Mouse (Mus musculus) B cell, adult 2 months (primary cell): ENCODE data around the gene Spag16.

Experiments used
- DNase-seq, 2 experiments: peaks; one replicate each; pipeline ENCODE4 v3.0.0; 2022

The Spag16 gene

DNA sequence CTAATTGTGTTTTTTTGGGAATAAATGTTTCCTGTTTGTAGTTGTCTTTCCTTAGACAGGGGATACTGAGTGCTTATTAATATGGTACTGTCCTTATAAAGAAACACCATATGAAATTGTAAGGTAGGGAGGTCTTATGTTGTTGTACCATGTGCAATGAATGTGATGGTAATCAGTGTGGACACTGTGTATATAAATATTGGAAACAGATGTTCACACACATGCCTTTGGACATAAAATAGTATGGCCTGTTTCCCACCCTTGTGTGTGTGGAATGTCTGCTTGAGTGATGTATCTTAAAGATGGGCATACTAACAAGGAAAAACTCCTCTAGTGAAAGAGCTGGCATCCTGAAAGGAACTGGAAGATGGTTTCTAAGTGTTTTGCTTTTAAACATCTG, 692.1 kb downstream of the Spag16 start:
- no peak for DNase-seq

DNA sequence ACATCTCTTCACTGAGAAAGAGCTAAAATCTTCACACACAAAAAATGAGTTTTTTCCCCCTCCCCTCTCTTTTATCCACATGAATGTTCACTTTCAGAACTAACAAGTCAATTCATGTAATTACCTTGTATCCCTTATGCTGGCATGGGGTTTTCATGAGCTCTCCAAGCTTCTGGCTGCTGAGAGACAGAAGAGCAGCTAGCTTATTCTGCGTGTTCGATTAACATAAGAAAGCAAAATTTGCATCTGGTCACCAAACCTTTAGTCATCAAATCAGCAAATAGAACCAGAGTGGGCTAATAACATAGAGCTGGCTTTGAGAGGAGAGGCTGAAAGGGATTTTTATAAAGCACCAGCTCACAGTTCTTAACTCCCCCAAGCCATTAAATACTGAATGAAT, 700.4 kb downstream of the Spag16 start:
- DNase-seq = no peak

DNA sequence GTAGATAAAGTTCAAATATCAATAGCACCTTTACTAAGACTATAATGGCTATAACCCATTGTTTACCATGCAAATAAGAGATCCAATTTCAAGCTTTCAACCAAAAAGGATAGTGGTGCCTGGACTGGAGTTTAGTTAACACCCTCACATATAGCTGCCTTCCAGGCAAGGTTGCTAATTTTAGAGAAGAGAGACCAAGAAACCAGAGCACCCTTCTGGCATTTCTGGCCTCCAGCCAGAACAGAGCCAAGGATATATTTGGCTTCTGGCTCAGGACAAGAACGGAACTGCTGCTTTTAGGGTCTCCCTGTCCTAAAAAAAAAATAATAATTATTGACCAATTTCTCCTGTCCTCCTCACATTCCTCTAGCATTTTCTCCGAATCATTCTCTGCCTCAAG, 703.0 kb downstream of the Spag16 start:
- no peak for DNase-seq

DNA sequence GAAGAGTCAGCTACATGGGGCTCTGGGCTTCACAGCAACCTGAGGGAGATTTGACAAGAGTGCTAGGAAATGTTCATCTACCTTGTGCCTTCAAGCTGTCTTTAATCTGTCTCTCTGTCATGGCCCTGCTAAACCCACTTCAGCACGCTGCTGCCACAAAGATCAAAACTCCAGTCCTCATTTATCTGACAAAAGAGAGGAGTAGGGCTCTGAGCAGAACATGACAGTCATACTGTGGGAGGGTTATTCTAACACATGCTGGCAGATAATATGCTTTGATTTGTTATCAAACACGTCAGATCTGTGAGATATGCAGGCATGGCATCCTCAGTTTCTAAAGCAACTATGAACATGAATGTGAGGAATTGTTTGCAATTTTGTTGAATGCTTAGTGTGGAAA, 725.1 kb downstream of the Spag16 start:
- DNase-seq = no peak

DNA sequence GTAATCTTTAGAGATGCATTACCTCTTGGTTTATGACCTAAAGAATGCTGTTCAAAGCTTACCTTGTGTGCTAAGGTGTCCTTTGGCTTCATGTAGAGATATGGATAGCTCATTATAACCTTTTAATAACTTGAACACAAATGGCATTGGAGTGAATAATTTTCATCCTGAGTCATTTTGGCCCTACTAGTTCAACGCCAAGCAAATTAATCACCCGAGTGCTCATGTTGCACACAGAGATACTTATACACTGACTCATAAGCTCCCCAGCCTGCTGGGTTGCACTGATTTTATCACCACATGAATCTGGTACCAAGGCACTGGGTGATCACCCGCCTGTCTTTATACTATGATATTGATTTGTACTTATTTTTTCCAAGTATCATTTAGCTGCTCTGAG, 795.0 kb downstream of the Spag16 start:
- DNase-seq = no peak

DNA sequence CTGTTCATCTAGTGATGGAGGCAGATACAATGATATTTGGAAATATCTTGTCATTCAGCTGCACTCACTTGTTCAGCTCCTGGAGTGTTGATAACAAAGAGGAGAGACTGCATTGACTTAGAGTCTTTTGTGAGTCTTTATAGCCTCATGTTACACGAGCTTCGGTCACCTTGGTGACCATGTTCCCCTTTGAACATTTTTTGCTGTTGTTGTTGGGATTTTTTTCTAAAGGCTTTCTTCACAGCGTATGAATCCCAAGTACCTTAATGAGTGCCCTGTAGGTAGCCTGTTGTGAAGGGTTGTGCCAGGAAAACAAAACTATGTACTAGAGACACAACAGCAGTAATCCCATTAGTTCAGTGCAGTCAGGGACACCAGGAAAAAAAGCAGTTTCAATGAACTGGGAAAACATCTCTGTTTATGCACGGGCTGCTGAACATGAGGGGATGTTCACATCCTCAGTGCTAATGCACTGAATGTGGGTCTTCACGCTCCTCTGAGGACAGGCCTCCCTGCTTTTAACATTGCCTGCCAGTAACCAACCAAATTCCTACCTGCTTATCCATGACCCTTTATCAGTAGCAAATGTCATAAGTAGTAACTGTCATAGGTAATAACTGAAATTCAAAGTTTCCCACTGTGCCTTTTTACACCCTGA, 798.2 kb downstream of the Spag16 start:
- DNase-seq = no peak

DNA sequence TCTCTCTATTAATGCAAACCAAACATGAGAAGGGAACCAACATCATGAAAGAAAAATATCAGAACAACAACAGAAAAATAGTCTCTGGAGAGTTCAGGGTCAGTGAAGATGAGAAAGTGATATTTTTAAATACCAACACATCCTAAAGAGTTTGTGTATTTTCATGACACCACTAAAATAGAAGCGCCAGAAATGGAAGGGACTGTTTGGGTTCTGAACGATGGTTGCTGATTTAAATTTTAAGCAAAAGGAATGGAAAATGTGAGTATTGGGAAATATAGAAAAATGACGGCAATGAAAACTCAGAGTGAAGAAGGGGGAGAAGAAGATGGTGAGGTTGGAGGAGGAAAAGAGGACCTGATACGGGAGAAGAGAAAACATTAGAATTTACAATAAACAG, 825.9 kb downstream of the Spag16 start:
- no peak for DNase-seq

DNA sequence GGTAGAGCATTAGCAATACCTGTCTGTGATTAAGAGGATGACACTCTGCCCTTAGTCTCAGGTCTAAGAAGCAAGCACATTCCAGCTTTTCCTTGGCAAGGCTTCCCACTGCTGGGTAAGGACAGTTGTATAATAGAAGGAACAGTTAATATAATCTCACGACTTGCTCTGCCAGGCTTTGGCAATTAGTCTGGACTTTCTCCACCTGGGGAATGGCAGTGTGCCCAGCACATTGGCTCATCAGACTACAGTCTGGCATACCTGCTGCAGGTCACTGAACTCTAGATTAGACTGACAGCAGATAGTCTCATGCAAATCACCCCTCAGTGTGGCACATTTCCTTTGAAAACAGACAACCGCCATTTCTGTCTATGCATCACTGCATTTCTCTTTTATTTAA, 865.8 kb downstream of the Spag16 start:
- DNase-seq = no peak

DNA sequence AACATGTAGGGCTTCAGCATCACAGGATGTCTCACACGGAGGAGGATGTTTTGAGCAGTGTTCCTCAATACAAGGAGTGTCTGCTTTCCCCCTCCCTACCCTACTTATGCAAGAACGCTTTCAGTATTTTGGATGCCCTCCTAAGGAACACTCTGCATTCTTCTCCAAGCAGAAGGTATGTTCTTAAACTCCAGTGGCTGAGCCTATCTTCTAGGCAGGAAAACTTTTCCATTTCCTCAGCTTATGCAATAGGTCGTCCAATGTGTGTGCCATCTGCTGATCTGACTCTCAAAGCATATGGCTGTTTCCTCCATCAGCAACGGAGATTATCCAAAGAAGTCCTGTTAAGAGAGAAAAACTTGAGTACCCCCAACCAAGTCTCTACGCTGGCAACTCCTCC, 873.5 kb downstream of the Spag16 start:
- DNase-seq = no peak

DNA sequence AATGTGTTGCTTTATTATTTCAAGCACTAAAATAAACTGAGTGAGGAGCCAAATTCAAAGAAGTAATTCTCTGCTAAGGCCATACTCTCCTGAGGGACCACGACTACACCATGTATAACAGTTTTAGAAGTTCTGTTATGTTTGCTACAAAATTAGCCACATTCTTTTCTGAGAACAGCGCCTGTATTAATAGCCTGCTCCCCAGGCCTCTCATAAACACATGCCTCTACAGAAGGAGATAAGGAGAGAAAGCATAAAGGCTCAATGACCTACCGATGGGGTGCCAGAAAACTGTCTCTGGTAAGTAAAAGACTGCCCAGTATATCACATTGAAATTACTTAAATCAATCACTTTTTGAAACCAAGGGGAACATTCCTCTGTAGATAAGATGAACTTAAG, 877.2 kb downstream of the Spag16 start:
- no peak for DNase-seq

DNA sequence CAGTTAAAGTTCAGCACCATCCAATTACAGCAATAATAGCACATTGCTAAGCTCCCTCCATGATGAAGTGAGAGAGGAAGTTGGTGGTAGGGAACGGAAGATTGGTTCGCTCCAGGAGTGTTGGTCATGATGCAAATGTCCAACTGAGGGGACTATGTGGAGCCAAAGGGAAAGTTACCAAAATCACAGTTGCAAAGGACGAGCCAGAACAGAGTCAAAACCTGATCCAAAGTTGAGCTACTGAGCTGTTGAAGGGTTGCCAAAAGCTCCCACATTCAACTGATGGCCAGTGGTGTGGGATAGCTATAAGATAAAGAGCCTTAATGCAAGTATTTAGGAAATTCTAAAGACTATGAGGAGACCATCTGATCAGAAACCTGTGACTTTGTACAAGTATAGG, 879.1 kb downstream of the Spag16 start:
- DNase-seq = no peak

DNA sequence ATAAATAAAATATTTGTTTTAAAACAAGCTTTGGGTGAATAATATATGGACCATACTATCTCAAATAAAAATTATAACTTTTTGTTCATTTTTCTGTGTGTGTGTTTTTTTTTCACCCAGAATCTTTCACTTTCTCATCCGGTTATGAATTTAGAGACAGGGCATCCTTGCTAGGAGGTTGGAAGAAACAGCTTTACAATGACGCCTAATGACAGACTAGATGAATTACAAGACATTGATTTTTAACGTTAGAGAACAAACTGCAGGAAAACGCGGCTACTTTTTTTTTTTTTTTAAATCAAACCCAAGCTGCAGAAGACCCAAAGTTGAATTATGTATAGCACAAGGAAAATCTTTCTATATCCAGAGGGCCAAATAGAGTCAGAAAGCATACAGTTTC, 898.3 kb downstream of the Spag16 start:
- DNase-seq = no peak

DNA sequence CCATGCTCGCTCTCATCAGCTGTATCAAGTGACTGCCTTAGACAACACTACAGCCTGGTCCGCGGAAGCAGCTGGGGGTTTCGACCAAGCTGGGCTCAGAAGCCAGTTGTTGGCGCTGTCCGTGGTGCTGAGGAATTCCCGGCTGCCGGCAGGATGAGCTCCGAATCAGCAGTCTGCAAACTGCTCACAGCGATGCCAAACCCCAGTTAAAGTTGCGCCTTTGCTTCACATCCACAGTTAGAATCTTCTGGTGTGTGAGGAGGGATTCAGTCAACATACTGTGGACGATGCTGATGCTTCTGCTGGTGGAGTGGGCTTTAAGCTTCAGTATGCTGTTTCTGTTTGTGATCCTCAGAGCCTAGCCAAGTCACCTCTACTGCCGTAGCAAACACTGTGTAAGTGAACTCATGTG, 898.9 kb downstream of the Spag16 start, which contains the start of gene Vwc2l:
Gene Vwc2l, plus strand, starts transcription at position 61 of the 412 bp plus-strand sequence.
- no peak for DNase-seq
